Mouse (Mus musculus) intestine, embryonic 15.5 days (tissue): ENCODE results near the gene Gfod2. TPM values are rescaled to one million over a fixed set of nuclear protein-coding genes. Genes with fewer than 3 reads are reported as not detected.

Experiments used
- ATAC-seq: fragments of 200-750 bp; cut with Nextera tagmentation; 2 replicates; pipeline ENCODE4 v1.8.0; 2017; ENCODE audit warnings: moderate TSS enrichment, moderate library complexity
- H3K27ac ChIP-seq: fragments of 300-500 bp; sonication (generic); 2 replicates; pipeline ENCODE4 v1.5.1; 2015; ENCODE audit warnings: mild to moderate bottlenecking, inconsistent platforms
- H3K27me3 ChIP-seq: fragments of 300-500 bp; sonication (generic); replicated peaks from 2 replicates; pipeline ENCODE4 v1.6.1; 2015; ENCODE audit warnings: inconsistent platforms
- H3K36me3 ChIP-seq: fragments of 300-500 bp; sonication (generic); 2 replicates; pipeline ENCODE4 v1.6.1; 2015; ENCODE audit warnings: inconsistent platforms
- H3K4me1 ChIP-seq: fragments of 300-500 bp; sonication (generic); replicated peaks from 2 replicates; pipeline ENCODE4 v1.6.1; 2015; ENCODE audit warnings: inconsistent platforms
- H3K4me2 ChIP-seq: fragments of 300-500 bp; sonication (generic); replicated peaks from 2 replicates; pipeline ENCODE4 v1.6.1; 2015; ENCODE audit warnings: mild to moderate bottlenecking, inconsistent platforms
- H3K4me3 ChIP-seq: fragments of 300-500 bp; sonication (generic); replicated peaks from 2 replicates; pipeline ENCODE4 v1.5.1; 2015; ENCODE audit warnings: inconsistent platforms
- H3K9ac ChIP-seq: fragments of 300-500 bp; sonication (generic); 2 replicates; pipeline ENCODE4 v1.6.1; 2015; ENCODE audit warnings: inconsistent platforms
- H3K9me3 ChIP-seq: fragments of 300-500 bp; sonication (generic); 2 replicates; pipeline ENCODE4 v1.6.1; 2016; ENCODE audit warnings: inconsistent platforms
- WGBS: fragments of 180-500 bp; shearing (Covaris S2); methylation state at CpG from one replicate; pipeline ENCODE4 v1.1.7; 2015; 5-methylcytosine and 5-hydroxymethylcytosine counted together
- polyA plus RNA-seq: library from polyadenylated mRNA; unstranded; fragments of >200 nt; fragmentation: Nextera tagmentation; extraction: Ambion mirVana; gene quantifications from 2 replicates; pipeline ENCODE4 v1.2.1, GENCODE M21; 2015

Gfod2 gene
- polyA plus RNA-seq, 1 experiment from 2014 or later = 10.5 TPM

GRCm38 (mm10) chr8:105789626-105790025 lies 31.2 kb upstream of the Gfod2 start:
- H3K4me3 ChIP-seq = no peak overlapping the region
- H3K4me2 ChIP-seq = no peak overlapping the region
- 0 out of 2 replicates have a peak, but pooled peaks cover 6% of the 10 kb centered on the region for H3K4me1 ChIP-seq
- H3K27me3 ChIP-seq = no peaks in the 10 kb centered on the region
- no peak overlapping the region for H3K9ac ChIP-seq
- no peak for ATAC-seq
- no peak overlapping the region for H3K27ac ChIP-seq
- peaks cover 6% of the 10 kb centered on the region; the same call in 1 of the 2 replicates for H3K36me3 ChIP-seq
- no peaks in the 10 kb centered on the region for H3K9me3 ChIP-seq

- Histone ChIP-seq H3K9ac (no peak overlapping the region), H3K27ac (no peak overlapping the region), H3K27me3 (no peaks in the 10 kb centered on the region), H3K4me2 (no peak overlapping the region), H3K4me3 (no peak overlapping the region), H3K36me3 (peaks cover 6% of the 10 kb centered on the region; the same call in 1 of the 2 replicates), H3K9me3 (no peaks in the 10 kb centered on the region), H3K4me1 (0 out of 2 replicates have a peak, but pooled peaks cover 6% of the 10 kb centered on the region)
- WGBS = 55% methylated on average over 4 of the region's 4 CpGs
- ATAC-seq = no peak
Measured at GRCm38 (mm10) chr8:105788927-105789326, 30.5 kb upstream of the Gfod2 start.

- ATAC-seq = no peak
- 95% methylated on average over 2 of the region's 2 CpGs for WGBS
- Histone ChIP-seq H3K27ac (no peak overlapping the region), H3K4me3 (no peak overlapping the region), H3K4me2 (no peak overlapping the region), H3K9ac (no peak overlapping the region), H3K27me3 (no peaks in the 10 kb centered on the region), H3K36me3 (peaks cover 6% of the 10 kb centered on the region; the same call in 1 of the 2 replicates), H3K9me3 (no peaks in the 10 kb centered on the region), H3K4me1 (no peaks in the 10 kb centered on the region)
Measured at GRCm38 (mm10) chr8:105788241-105788640, 29.8 kb upstream of the Gfod2 start.

GRCm38 (mm10) chr8:105780298-105780697 lies 21.8 kb upstream of the Gfod2 start:
- no peaks in the 10 kb centered on the region for H3K4me1 ChIP-seq
- 72% methylated on average over 5 of the region's 5 CpGs for WGBS
- H3K9ac ChIP-seq = no peak overlapping the region
- H3K4me2 ChIP-seq = no peak overlapping the region
- H3K9me3 ChIP-seq = no peaks in the 10 kb centered on the region
- H3K27ac ChIP-seq = no peak overlapping the region
- no peak overlapping the region for H3K4me3 ChIP-seq
- ATAC-seq = no peak
- H3K27me3 ChIP-seq = no peaks in the 10 kb centered on the region
- peaks cover 7% of the 10 kb centered on the region; the same call in 1 of the 2 replicates for H3K36me3 ChIP-seq

GRCm38 (mm10) chr8:105777833-105778232 lies 19.4 kb upstream of the Gfod2 start:
- Histone ChIP-seq H3K9ac (no peak overlapping the region), H3K27me3 (no peaks in the 10 kb centered on the region), H3K4me3 (no peak overlapping the region), H3K27ac (no peak overlapping the region), H3K36me3 (peaks cover 22% of the 10 kb centered on the region), H3K4me2 (no peak overlapping the region), H3K9me3 (no peaks in the 10 kb centered on the region), H3K4me1 (no peaks in the 10 kb centered on the region)
- WGBS = 88% methylated on average over 2 of the region's 2 CpGs
- no peak for ATAC-seq

GRCm38 (mm10) chr8:105774498-105774897 lies 16.0 kb upstream of the Gfod2 start:
- Histone ChIP-seq H3K9me3 (no peaks in the 10 kb centered on the region), H3K27me3 (no peaks in the 10 kb centered on the region), H3K4me2 (no peak overlapping the region), H3K4me3 (no peak overlapping the region), H3K36me3 (peaks cover 42% of the 10 kb centered on the region), H3K9ac (no peak overlapping the region), H3K27ac (no peak overlapping the region), H3K4me1 (no peaks in the 10 kb centered on the region)
- WGBS = 95% methylated on average over 5 of the region's 5 CpGs
- no peak for ATAC-seq

- WGBS = 91% methylated on average over 1 of the region's 1 CpGs
- Histone ChIP-seq H3K9me3 (no peaks in the 10 kb centered on the region), H3K27me3 (no peaks in the 10 kb centered on the region), H3K4me3 (no peak overlapping the region), H3K4me2 (no peak overlapping the region), H3K9ac (no peak overlapping the region), H3K4me1 (no peaks in the 10 kb centered on the region), H3K36me3 (peaks cover 44% of the 10 kb centered on the region), H3K27ac (no peak overlapping the region)
- ATAC-seq = no peak
Measured at GRCm38 (mm10) chr8:105773441-105773861, 15.0 kb upstream of the Gfod2 start.

- H3K27me3 ChIP-seq = no peaks in the 10 kb centered on the region
- H3K27ac ChIP-seq = no peak overlapping the region
- H3K9ac ChIP-seq = no peak overlapping the region
- H3K4me2 ChIP-seq = no peak overlapping the region
- ATAC-seq = no peak
- H3K4me1 ChIP-seq = no peaks in the 10 kb centered on the region
- 92% methylated on average over 12 of the region's 12 CpGs for WGBS
- no peak overlapping the region for H3K4me3 ChIP-seq
- no peaks in the 10 kb centered on the region for H3K9me3 ChIP-seq
- H3K36me3 ChIP-seq = peaks cover 44% of the 10 kb centered on the region
Measured at GRCm38 (mm10) chr8:105771398-105772175, 13.1 kb upstream of the Gfod2 start.

GRCm38 (mm10) chr8:105770609-105771008 lies 12.1 kb upstream of the Gfod2 start:
- Histone ChIP-seq H3K27me3 (no peaks in the 10 kb centered on the region), H3K27ac (no peak overlapping the region), H3K36me3 (peaks cover 44% of the 10 kb centered on the region), H3K9me3 (no peaks in the 10 kb centered on the region), H3K4me1 (no peaks in the 10 kb centered on the region), H3K4me2 (no peak overlapping the region), H3K4me3 (no peak overlapping the region), H3K9ac (no peak overlapping the region)
- no peak for ATAC-seq
- 71% methylated on average over 1 of the region's 1 CpGs for WGBS

GRCm38 (mm10) chr8:105768485-105769257 lies 10.2 kb upstream of the Gfod2 start:
- Histone ChIP-seq H3K4me3 (no peak overlapping the region), H3K4me1 (no peaks in the 10 kb centered on the region), H3K27ac (no peak overlapping the region), H3K9me3 (no peaks in the 10 kb centered on the region), H3K4me2 (no peak overlapping the region), H3K36me3 (peaks cover 37% of the 10 kb centered on the region), H3K9ac (no peak overlapping the region), H3K27me3 (no peaks in the 10 kb centered on the region)
- no peak for ATAC-seq
- WGBS = 92% methylated on average over 5 of the region's 5 CpGs

- WGBS = 2% methylated on average over 12 of the region's 12 CpGs
- no peak for ATAC-seq
- H3K9ac ChIP-seq = peak overlapping the region; percentile 83
Measured at GRCm38 (mm10) chr8:105757796-105758276, 628 bp downstream of the Gfod2 start.

GRCm38 (mm10) chr8:105754688-105755087 lies 3.8 kb downstream of the Gfod2 start:
- Histone ChIP-seq H3K4me2 (no peak overlapping the region), H3K27me3 (no peaks in the 10 kb centered on the region; the same call in 1 of the 2 replicates), H3K4me1 (peaks cover 14% of the 10 kb centered on the region), H3K27ac (no peak overlapping the region), H3K9ac (no peak overlapping the region), H3K4me3 (no peak overlapping the region), H3K9me3 (no peaks in the 10 kb centered on the region), H3K36me3 (no peaks in the 10 kb centered on the region)
- ATAC-seq = no peak
- 42% methylated on average over 2 of the region's 2 CpGs for WGBS

More at GRCm38 (mm10) chr8:105757796-105758276, 628 bp downstream of the Gfod2 start:
- Histone ChIP-seq H3K4me2 (peak overlapping the region; percentile 79), H3K36me3 (no peaks in the 10 kb centered on the region), H3K9me3 (no peaks in the 10 kb centered on the region), H3K4me3 (peak overlapping the region; percentile 86), H3K27ac (peak overlapping the region; percentile 63; the same call in 1 of the 2 replicates), H3K27me3 (no peaks in the 10 kb centered on the region; the same call in 1 of the 2 replicates), H3K4me1 (0 out of 2 replicates have a peak, but pooled peaks cover 6% of the 10 kb centered on the region)
